Mouse (Mus musculus) T-helper 17 cell (primary cell): ENCODE measurements around the gene Lhfpl5.

Source experiments
- in situ Hi-C, 2 experiments: fragments of 300-600 bp; cut with MboI, MseI; formaldehyde crosslinking; loops; 1 replicate in 1 of 2; 2 replicates in 1 of 2; pipeline ENCODE4 v1.15.1; 2025; ENCODE audit warnings: high pct_unique_total_duplicates in 2 of 2

Gene Lhfpl5

GRCm38 (mm10) chr17:28572521-28572920 lies 2.9 kb upstream of the Lhfpl5 start:
- in situ Hi-C loops = no loop called here

GRCm38 (mm10) chr17:28572941-28573340 lies 2.5 kb upstream of the Lhfpl5 start:
- in situ Hi-C loops = no loop called here

GRCm38 (mm10) chr17:28580396-28580795 lies 5.0 kb downstream of the Lhfpl5 start:
- in situ Hi-C loops = no loop called here

GRCm38 (mm10) chr17:28581056-28581455 lies 5.6 kb downstream of the Lhfpl5 start:
- in situ Hi-C loops = no loop called here

GRCm38 (mm10) chr17:28586509-28586908 lies 11.1 kb downstream of the Lhfpl5 start:
- in situ Hi-C loops = no loop called here

- in situ Hi-C loops = no loop called here
Measured at GRCm38 (mm10) chr17:28588591-28588990, 13.2 kb downstream of the Lhfpl5 start.

- in situ Hi-C loops = no loop called here
Measured at GRCm38 (mm10) chr17:28590596-28590995, 15.2 kb downstream of the Lhfpl5 start.

GRCm38 (mm10) chr17:28591476-28591875 lies 16.0 kb downstream of the Lhfpl5 start:
- in situ Hi-C loops = no loop called here

- in situ Hi-C loops = no loop called here
Measured at GRCm38 (mm10) chr17:28592998-28593397, 17.6 kb downstream of the Lhfpl5 start.

GRCm38 (mm10) chr17:28593965-28594364 lies 18.5 kb downstream of the Lhfpl5 start:
- in situ Hi-C loops = no loop called here

GRCm38 (mm10) chr17:28600780-28601179 lies 25.3 kb downstream of the Lhfpl5 start:
- in situ Hi-C loops = no loop called here

- in situ Hi-C loops = no loop called here
Measured at GRCm38 (mm10) chr17:28601557-28602250, 26.3 kb downstream of the Lhfpl5 start.

- in situ Hi-C loops = no loop called here
Measured at GRCm38 (mm10) chr17:28609543-28609942, 34.1 kb downstream of the Lhfpl5 start.

- in situ Hi-C loops = no loop called here
Measured at GRCm38 (mm10) chr17:28612603-28613002, 37.2 kb downstream of the Lhfpl5 start.

GRCm38 (mm10) chr17:28613096-28613495 lies 37.7 kb downstream of the Lhfpl5 start:
- in situ Hi-C loops = no loop called here

GRCm38 (mm10) chr17:28615332-28615731 lies 39.9 kb downstream of the Lhfpl5 start:
- in situ Hi-C loops = no loop called here

- in situ Hi-C loops = no loop called here
Measured at GRCm38 (mm10) chr17:28617636-28618035, 42.2 kb downstream of the Lhfpl5 start.

- in situ Hi-C loops = no loop called here
Measured at GRCm38 (mm10) chr17:28618124-28618523, 42.7 kb downstream of the Lhfpl5 start.

GRCm38 (mm10) chr17:28618775-28619174 lies 43.3 kb downstream of the Lhfpl5 start:
- in situ Hi-C loops = no loop called here

GRCm38 (mm10) chr17:28621381-28622299 lies 46.2 kb downstream of the Lhfpl5 start:
- in situ Hi-C loops = no loop called here

GRCm38 (mm10) chr17:28622300-28622759 lies 46.9 kb downstream of the Lhfpl5 start, which contains the start of gene Srpk1:
Gene Srpk1, minus strand, starts transcription at chr17:28622709.
- in situ Hi-C loops = no loop called here

GRCm38 (mm10) chr17:28624841-28625240 lies 49.4 kb downstream of the Lhfpl5 start:
- in situ Hi-C loops = no loop called here
